In the genomic region with DNA sequence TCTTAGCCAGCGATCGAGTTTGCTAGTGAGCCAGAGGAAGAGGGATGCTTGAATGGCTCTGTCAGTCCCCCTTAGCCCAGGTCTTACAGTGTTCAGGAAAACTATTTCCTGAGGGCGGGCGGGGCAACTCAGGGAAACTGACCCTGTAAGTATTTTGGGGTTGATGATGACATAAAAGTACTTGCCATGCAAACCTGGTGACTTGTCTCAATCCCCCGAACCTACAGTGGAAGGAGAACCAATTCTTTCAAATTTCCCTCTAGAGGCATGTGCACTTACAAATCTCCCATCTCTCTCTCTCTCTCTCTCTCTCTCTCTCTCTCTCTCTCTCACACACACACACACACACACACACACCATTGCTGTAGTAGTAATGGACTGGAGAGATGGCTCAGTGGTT, we compare ENCODE assay signal across 33 mouse cellular contexts. TPM values are rescaled to one million over a fixed set of nuclear protein-coding genes. Genes with fewer than 3 reads are reported as not detected.
"Had no signal": no experiment of that assay in that cellular context is flagged by ENCODE, and none has a peak within 500 bp of the region (broad histone marks: within the 10 kb centered on the region; RNA-seq: fewer than 3 reads in every experiment).

No protein-coding gene starts in this region.

- H3K4me3 ChIP-seq: limb, embryonic 10.5 days; limb, embryonic 12.5 days; limb, embryonic 13.5 days; limb, embryonic 15.5 days; liver, embryonic 12.5 days; liver, embryonic 13.5 days; liver, embryonic 15.5 days; lung, embryonic 15.5 days; megakaryocyte, embryonic 14.5 days; midbrain, embryonic 12.5 days; midbrain, embryonic 13.5 days; midbrain, embryonic 15.5 days; myocyte had no signal

- DNase-seq: left cerebral cortex, postnatal 4 days; liver; liver, embryonic 13.5 days; liver, postnatal 0 days; lung, adult 18-20 months; lung, adult 2 months; lung, embryonic 14.5 days; lung, postnatal 10 days; lung, postnatal 14 days; lung, postnatal 36 days; lung, postnatal 4 days; midbrain, embryonic 14.5 days had no signal

- H3K36me3 ChIP-seq: limb, embryonic 15.5 days; liver, embryonic 12.5 days; liver, embryonic 13.5 days; liver, embryonic 15.5 days; lung, embryonic 15.5 days; midbrain, embryonic 15.5 days had no signal

- H3K27me3 ChIP-seq: limb, embryonic 12.5 days; limb, embryonic 13.5 days; limb, embryonic 15.5 days; midbrain, embryonic 12.5 days; midbrain, embryonic 13.5 days; midbrain, embryonic 15.5 days had no signal

- H3K4me2 ChIP-seq: limb, embryonic 12.5 days; limb, embryonic 15.5 days; liver, embryonic 11.5 days; liver, embryonic 12.5 days; liver, embryonic 13.5 days; liver, embryonic 15.5 days; lung, embryonic 14.5 days; lung, embryonic 15.5 days had no signal

- H3K9me3 ChIP-seq: limb, embryonic 10.5 days; limb, embryonic 12.5 days; limb, embryonic 13.5 days; limb, embryonic 15.5 days; liver, embryonic 12.5 days; liver, embryonic 13.5 days; liver, embryonic 15.5 days; lung, embryonic 15.5 days; megakaryocyte, embryonic 14.5 days; midbrain, embryonic 12.5 days; midbrain, embryonic 13.5 days; midbrain, embryonic 15.5 days had no signal

- H3K27ac ChIP-seq: limb, embryonic 13.5 days; limb, embryonic 15.5 days; liver, embryonic 12.5 days; liver, embryonic 13.5 days; liver, embryonic 14.5 days; liver, embryonic 15.5 days; lung, embryonic 15.5 days; macrophage had no signal

- H3K9ac ChIP-seq: limb, embryonic 12.5 days; limb, embryonic 13.5 days; limb, embryonic 15.5 days; liver, embryonic 12.5 days; liver, embryonic 13.5 days; liver, embryonic 14.5 days; liver, embryonic 15.5 days; liver, postnatal 0 days; lung, embryonic 14.5 days; lung, embryonic 15.5 days; midbrain, embryonic 12.5 days; midbrain, embryonic 13.5 days; midbrain, embryonic 15.5 days had no signal

- H3K4me1 ChIP-seq: liver, embryonic 12.5 days; liver, embryonic 15.5 days had no signal

- ATAC-seq: liver, embryonic 12.5 days; liver, postnatal 0 days; lung, postnatal 0 days; midbrain, embryonic 13.5 days; midbrain, embryonic 15.5 days; midbrain, embryonic 16.5 days had no signal

RNA-seq across cellular contexts. Expression of gene Igfbp2, which starts 4.5 kb away (rescaled TPM):
- total RNA-seq: megakaryocyte progenitor cell, adult 5-6 weeks; megakaryocyte, adult 5-6 weeks; megakaryocyte-erythroid progenitor cell, adult 5-6 weeks; monocyte, adult 5-6 weeks had no signal
- polyA plus RNA-seq: macrophage had no signal

RNA-seq across cellular contexts. Expression of gene Igfbp5, which starts 45.8 kb away (rescaled TPM):
- total RNA-seq: megakaryocyte-erythroid progenitor cell, adult 5-6 weeks had no signal
